Mouse (Mus musculus) adrenal gland (tissue): ENCODE data around the gene C1qa.

Source experiments
- intact Hi-C: fragments of 180-260 bp; cut with DNase I; formaldehyde crosslinking; loops from one replicate; pipeline ENCODE4 v1.15.1; 2025

Gene C1qa

GRCm38 (mm10) chr4:136904767-136905539 lies 6.3 kb upstream of the C1qa start:
- intact Hi-C loops, result loop anchor here (5.0 kb wide), 2 partner anchors 67 to 167 kb away; no protein-coding TSS in a partner anchor

GRCm38 (mm10) chr4:136899154-136899553 lies 551 bp upstream of the C1qa start:
- intact Hi-C loops, result no loop called here

- intact Hi-C loops, result no loop called here
Measured at GRCm38 (mm10) chr4:136898084-136898598, 462 bp downstream of the C1qa start.

- intact Hi-C loops, result no loop called here
Measured at GRCm38 (mm10) chr4:136896461-136896860, 2.1 kb downstream of the C1qa start.

GRCm38 (mm10) chr4:136895861-136896260 lies 2.7 kb downstream of the C1qa start:
- intact Hi-C loops, result loop anchor here (2.0 kb wide), 1 partner anchor 177 kb away; no protein-coding TSS in a partner anchor

GRCm38 (mm10) chr4:136894821-136895220 lies 3.8 kb downstream of the C1qa start:
- intact Hi-C loops, result loop anchor here (2.0 kb wide), 1 partner anchor 178 kb away; no protein-coding TSS in a partner anchor

- intact Hi-C loops, result loop anchor here (2.0 kb wide), 1 partner anchor 179 kb away; no protein-coding TSS in a partner anchor
Measured at GRCm38 (mm10) chr4:136893691-136894543, 4.7 kb downstream of the C1qa start.

GRCm38 (mm10) chr4:136892811-136893210 lies 5.8 kb downstream of the C1qa start, which contains the start of gene C1qc:
C1qc (minus strand) TSS chr4:136893065.
- intact Hi-C loops, result no loop called here

- intact Hi-C loops, result no loop called here
Measured at GRCm38 (mm10) chr4:136892371-136892770, 6.2 kb downstream of the C1qa start.

- intact Hi-C loops, result no loop called here
Measured at GRCm38 (mm10) chr4:136891115-136891514, 7.5 kb downstream of the C1qa start.

GRCm38 (mm10) chr4:136889981-136890380 lies 8.6 kb downstream of the C1qa start:
- intact Hi-C loops, result no loop called here

GRCm38 (mm10) chr4:136887714-136888113 lies 10.9 kb downstream of the C1qa start:
- intact Hi-C loops, result no loop called here

- intact Hi-C loops, result no loop called here
Measured at GRCm38 (mm10) chr4:136886101-136886500, 12.5 kb downstream of the C1qa start, which contains the start of gene C1qb. C1qb (minus strand) TSS chr4:136886187.

- intact Hi-C loops, result no loop called here
Measured at GRCm38 (mm10) chr4:136878601-136879000, 20.0 kb downstream of the C1qa start.

GRCm38 (mm10) chr4:136878171-136878570 lies 20.4 kb downstream of the C1qa start:
- intact Hi-C loops, result no loop called here

- intact Hi-C loops, result no loop called here
Measured at GRCm38 (mm10) chr4:136876971-136877370, 21.6 kb downstream of the C1qa start.

- intact Hi-C loops, result no loop called here
Measured at GRCm38 (mm10) chr4:136875012-136875411, 23.6 kb downstream of the C1qa start.

- intact Hi-C loops, result no loop called here
Measured at GRCm38 (mm10) chr4:136868371-136868770, 30.2 kb downstream of the C1qa start.

GRCm38 (mm10) chr4:136867690-136868345 lies 30.8 kb downstream of the C1qa start:
- intact Hi-C loops, result no loop called here

- intact Hi-C loops, result no loop called here
Measured at GRCm38 (mm10) chr4:136865531-136865930, 33.1 kb downstream of the C1qa start.
